Mouse (Mus musculus): ENCODE results near the gene Usp35.

GRCm38 (mm10) chr7:97313364-97313995, 18.3 kb downstream of the Usp35 start:
- TF ChIP-seq CTCF (IDR thresholded peaks at IDR 0.05; ENCODE audit: borderline replicate concordance, insufficient read depth, low read length), result no peak
- TF ChIP-seq POLR2A (IDR thresholded peaks at IDR 0.05; ENCODE audit: low read depth, low read length), result no peak

All from embryonic fibroblast, embryonic 13.5 days (primary cell).